Mouse (Mus musculus): ENCODE data around the gene Grin3b.

GRCm38 (mm10) chr10:80017771-80018170 is 47.3 kb downstream of the Grin3b start:
- TF ChIP-seq CTCF (IDR thresholded peaks at IDR 0.05; ENCODE audit: low read depth) (no peak), EP300 (IDR thresholded peaks at IDR 0.05; ENCODE audit: low read depth) (no peak)
